Mouse (Mus musculus): Measurements from ENCODE around the gene Apobec2.

DNA sequence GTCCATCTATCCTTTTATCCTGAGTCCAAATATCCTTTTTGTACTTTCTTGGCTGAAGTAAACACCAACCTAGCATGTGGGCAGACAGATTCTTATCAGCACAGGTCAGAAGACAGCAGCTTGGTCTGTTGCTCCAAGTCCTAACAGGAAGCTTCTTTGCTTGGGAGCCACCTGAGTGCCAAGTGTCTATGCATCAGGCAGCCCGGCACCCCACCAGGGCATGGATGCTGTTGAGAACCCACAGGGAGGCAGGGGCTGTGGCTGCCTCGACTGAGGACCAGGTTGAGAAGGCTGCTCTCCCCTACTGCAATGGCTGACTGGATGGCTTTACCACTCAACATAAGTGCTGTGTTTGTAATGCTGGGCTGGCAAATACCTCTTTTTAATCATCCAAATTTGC lies 44.1 kb downstream of the Apobec2 start:
- no peak for TF ChIP-seq POLR2A (IDR thresholded peaks at IDR 0.05; ENCODE audit: control insufficient read depth, extremely low read depth, insufficient read depth, low read length, poor library complexity)
- no peak for TF ChIP-seq CTCF (IDR thresholded peaks at IDR 0.05; ENCODE audit: borderline replicate concordance, control insufficient read depth, extremely low read depth, insufficient read depth, low read length, poor library complexity)
